Mouse (Mus musculus) ES-E14 (cell line): Measurements from ENCODE around the gene Sprn. TPM values are rescaled to one million over a fixed set of nuclear protein-coding genes. Genes with fewer than 3 reads are reported as not detected.

Source experiments
- DNase-seq: peaks from one replicate; pipeline ENCODE4 v3.0.0-alpha.2; 2013; ENCODE audit warnings: low read depth, low spot score
- H3K27ac ChIP-seq: 2 replicates; pipeline ENCODE4 v1.5.1; 2012; ENCODE audit warnings: low read depth, mild to moderate bottlenecking, low read length, moderate library complexity, mixed read lengths; ENCODE audit not compliant: poor library complexity, insufficient read depth, severe bottlenecking
- H3K36me3 ChIP-seq: 2 replicates; pipeline ENCODE4 v1.6.1; 2012; ENCODE audit warnings: mild to moderate bottlenecking, low read length, moderate library complexity, mixed read lengths; ENCODE audit not compliant: control insufficient read depth, poor library complexity, insufficient read depth, severe bottlenecking
- H3K4me1 ChIP-seq, 2 experiments: fragments of 150-350 bp in 1 of 2; sonication (generic) in 1 of 2; 2 replicates each; pipeline ENCODE4 v1.6.1; 2012; ENCODE audit warnings: low read length in 2 of 2, mild to moderate bottlenecking in 1 of 2, mixed read lengths in 1 of 2; ENCODE audit not compliant: control insufficient read depth in 2 of 2, insufficient read depth in 2 of 2, poor library complexity in 1 of 2
- H3K4me3 ChIP-seq, 2 experiments: fragments of 150-350 bp in 1 of 2; sonication (generic) in 1 of 2; 2 replicates each; pipeline ENCODE4 v1.5.1; 2012; ENCODE audit warnings: low read length in 2 of 2, low read depth in 1 of 2, mild to moderate bottlenecking in 1 of 2, mixed read lengths in 1 of 2; ENCODE audit not compliant: insufficient read depth in 1 of 2, poor library complexity in 1 of 2, severe bottlenecking in 1 of 2
- H3K9ac ChIP-seq: 2 replicates; pipeline ENCODE4 v1.6.1; 2012; ENCODE audit warnings: low read depth, mild to moderate bottlenecking, low read length, mixed read lengths; ENCODE audit not compliant: poor library complexity, insufficient read depth, severe bottlenecking
- H3K9me3 ChIP-seq: fragments of 150-350 bp; sonication (generic); 2 replicates; pipeline ENCODE4 v1.6.1; 2012; ENCODE audit warnings: low read depth, mild to moderate bottlenecking, low read length; ENCODE audit not compliant: control insufficient read depth, insufficient read depth
- CHD2 ChIP-seq: IDR thresholded peaks from 2 replicates; pipeline ENCODE4 v1.6.1; 2014; ENCODE audit warnings: mild to moderate bottlenecking, low read depth, low read length, inconsistent platforms
- HCFC1 ChIP-seq: IDR thresholded peaks from 2 replicates; pipeline ENCODE4 v1.6.1; 2012; ENCODE audit warnings: low read length, inconsistent platforms, borderline replicate concordance; ENCODE audit not compliant: insufficient read depth
- MAFK ChIP-seq: IDR thresholded peaks from 2 replicates; pipeline ENCODE4 v1.6.1; 2014; ENCODE audit warnings: mild to moderate bottlenecking, low read depth, low read length, inconsistent platforms; ENCODE audit not compliant: insufficient read depth
- ZC3H11A ChIP-seq: IDR thresholded peaks from 2 replicates; pipeline ENCODE4 v1.6.1; 2012; ENCODE audit warnings: low read depth, mild to moderate bottlenecking, inconsistent platforms, low read length, borderline replicate concordance
- ZNF384 ChIP-seq: IDR thresholded peaks from 2 replicates; pipeline ENCODE4 v1.6.1; 2012; ENCODE audit warnings: low read depth, low read length, inconsistent platforms
- in situ Hi-C, 2 experiments: fragments of 600-800 bp; cut with MboI; formaldehyde crosslinking; loops; one replicate each; pipeline ENCODE4 v1.15.1; 2025; ENCODE audit warnings: low sequenced_read_pairs in 2 of 2, inconsistent platforms in 1 of 2; ENCODE audit not compliant: unreplicated experiment in 2 of 2
- total RNA-seq: library from RNA; depleted of rRNA; stranded (reverse); fragments of 300-350 nt; gene quantifications from 2 replicates; pipeline ENCODE4 v1.2.3, GENCODE M21; 2012

Sprn gene
- total RNA-seq, 1 experiment = 0.27 TPM

DNA sequence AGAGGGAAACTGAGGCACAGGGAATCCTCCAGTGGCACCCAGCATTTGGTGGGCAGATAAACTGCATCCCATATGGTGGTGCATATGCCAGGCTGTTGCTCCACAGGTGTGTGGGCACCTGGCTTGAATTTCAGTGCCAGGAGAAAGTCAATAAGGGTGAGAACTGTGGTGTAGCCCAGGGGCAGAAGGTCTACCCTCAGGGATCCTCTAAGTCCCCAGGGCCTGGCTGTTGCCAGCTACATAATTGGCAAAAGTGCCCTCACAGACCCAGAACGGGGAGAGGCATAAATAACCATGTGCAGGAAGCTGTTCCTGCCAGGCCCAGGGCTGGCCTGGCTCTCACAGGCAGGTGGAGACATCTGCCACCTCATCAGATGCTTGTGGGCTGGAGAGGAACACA is 18.3 kb upstream of the Sprn start, which contains the start of gene Olfr523:
Olfr523 (plus strand) TSS at position 282 of the 400 bp plus-strand sequence.
- no peaks in the 10 kb centered on the region for H3K9me3 ChIP-seq
- no peak for DNase-seq
- H3K36me3 ChIP-seq = no peaks in the 10 kb centered on the region
- TF ChIP-seq ZNF384 (no peak), HCFC1 (no peak), CHD2 (no peak), ZC3H11A (no peak), MAFK (no peak)
- H3K4me1 ChIP-seq = peaks cover 0 to 7% of the 10 kb centered on the region in 2 experiments; a peak in 1 of 4 replicates
- in situ Hi-C loops = no loop called here
- no peak within 1 kb of the TSS for H3K9ac ChIP-seq
- H3K4me3 ChIP-seq = no peak within 1 kb of the TSS
- no peak within 1 kb of the TSS for H3K27ac ChIP-seq

DNA sequence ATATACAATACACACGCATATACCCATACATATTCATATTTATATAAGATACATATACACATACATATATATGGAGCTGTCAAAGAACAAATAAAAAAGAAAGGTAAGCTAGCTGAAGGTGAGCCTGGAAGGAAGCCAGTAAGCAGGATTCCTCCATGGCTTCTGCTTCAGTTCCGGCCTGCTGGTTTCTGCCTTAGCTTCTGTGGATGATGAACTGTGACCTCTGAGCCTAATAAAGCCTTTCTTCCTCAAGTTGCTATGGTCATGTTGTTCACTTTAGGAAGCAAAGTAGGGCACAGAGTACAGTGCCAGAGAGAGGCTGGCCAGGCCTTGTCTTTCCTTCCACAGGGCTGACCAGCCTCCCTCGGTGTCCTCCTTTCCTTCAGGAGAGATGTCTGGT is 16.2 kb upstream of the Sprn start:
- no peak overlapping the region for H3K27ac ChIP-seq
- in situ Hi-C loops = no loop called here
- no peak overlapping the region for H3K9ac ChIP-seq
- peaks cover 0 to 7% of the 10 kb centered on the region in 2 experiments; a peak in 1 of 4 replicates for H3K4me1 ChIP-seq
- no peak for TF ChIP-seq MAFK
- TF ChIP-seq HCFC1 = no peak
- no peak for TF ChIP-seq ZC3H11A
- TF ChIP-seq CHD2 = no peak
- no peak for TF ChIP-seq ZNF384
- no peaks in the 10 kb centered on the region for H3K9me3 ChIP-seq
- H3K4me3 ChIP-seq = no peak overlapping the region
- no peak for DNase-seq
- no peaks in the 10 kb centered on the region for H3K36me3 ChIP-seq

DNA sequence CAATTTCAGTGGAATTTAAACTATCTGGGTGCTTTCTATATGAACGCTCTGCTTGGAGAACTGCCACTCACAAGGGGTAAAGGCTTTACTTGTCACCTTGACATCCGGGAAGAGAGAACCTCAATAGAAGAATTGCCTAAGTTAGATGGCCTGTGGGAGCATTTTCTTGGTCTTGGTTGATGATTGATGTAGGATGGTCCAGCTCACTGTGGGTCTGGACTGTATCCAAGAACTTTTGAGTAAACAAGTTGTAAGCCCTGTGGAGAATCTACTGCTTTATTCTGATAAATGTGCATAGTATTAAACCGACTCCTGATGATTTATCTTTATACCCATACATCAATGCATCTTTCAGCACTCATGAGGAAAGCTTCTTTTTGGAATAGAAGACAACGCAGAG is 14.7 kb upstream of the Sprn start:
- in situ Hi-C loops = no loop called here
- H3K4me1 ChIP-seq = peaks cover 0 to 7% of the 10 kb centered on the region in 2 experiments; a peak in 1 of 4 replicates
- TF ChIP-seq ZC3H11A (no peak), CHD2 (no peak), MAFK (no peak), HCFC1 (no peak), ZNF384 (no peak)

GRCm38 (mm10) chr7:140167950-140168349 is 13.3 kb upstream of the Sprn start:
- H3K4me3 ChIP-seq = no peak overlapping the region
- H3K27ac ChIP-seq = no peak overlapping the region
- no peak for DNase-seq
- in situ Hi-C loops = no loop called here
- no peak overlapping the region for H3K9ac ChIP-seq
- TF ChIP-seq ZC3H11A (no peak), CHD2 (no peak), MAFK (no peak), HCFC1 (no peak), ZNF384 (no peak)
- no peaks in the 10 kb centered on the region for H3K9me3 ChIP-seq
- H3K36me3 ChIP-seq = no peaks in the 10 kb centered on the region
- peaks cover 0 to 7% of the 10 kb centered on the region in 2 experiments; a peak in 1 of 4 replicates for H3K4me1 ChIP-seq

More for the DNA sequence above, 14.7 kb upstream of the Sprn start:
- no peak overlapping the region for H3K4me3 ChIP-seq
- no peak overlapping the region for H3K9ac ChIP-seq
- no peak overlapping the region for H3K27ac ChIP-seq
- no peak for DNase-seq
- no peaks in the 10 kb centered on the region for H3K9me3 ChIP-seq
- H3K36me3 ChIP-seq = no peaks in the 10 kb centered on the region

DNA sequence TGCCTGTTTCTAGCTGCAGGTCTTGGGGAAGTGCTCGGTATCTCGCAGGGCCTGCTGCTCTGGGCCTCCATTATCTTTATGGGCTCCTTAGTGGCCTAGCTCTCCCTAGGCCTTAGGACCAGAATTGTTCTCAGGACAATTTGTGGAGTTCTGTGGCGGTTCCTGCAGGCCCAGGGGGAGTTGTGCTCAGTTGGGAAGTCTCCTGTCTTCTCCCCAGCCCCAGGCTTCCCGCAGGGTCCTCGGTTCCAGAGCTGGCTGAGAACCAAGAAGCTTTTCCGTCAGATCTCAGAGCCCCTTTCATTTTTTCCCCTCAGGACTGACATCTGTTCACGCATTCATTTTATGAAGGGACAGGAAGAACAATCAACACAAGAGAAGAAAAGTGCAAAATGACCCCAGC is 10.0 kb upstream of the Sprn start, which contains the start of gene Olfr522:
Olfr522 (minus strand) TSS at position 101 of the 400 bp plus-strand sequence.
- Histone ChIP-seq H3K36me3 (no peaks in the 10 kb centered on the region), H3K27ac (no peak within 1 kb of the TSS; the same call in 1 of the 2 replicates), H3K9ac (no peak within 1 kb of the TSS), H3K4me1 (no peaks in the 10 kb centered on the region), H3K4me3 (no peak within 1 kb of the TSS), H3K9me3 (no peaks in the 10 kb centered on the region)
- in situ Hi-C loops = no loop called here
- no peak for TF ChIP-seq ZNF384
- TF ChIP-seq MAFK = no peak
- no peak for DNase-seq
